Mouse (Mus musculus) adrenal gland, postnatal 25 days (tissue): ENCODE measurements at regions not wholly inside any gene's neighbourhood (a gene's known extent, or its start where the extent isn't known, plus 50 kb on each side); places are given as distances from the start of the nearest gene placed in this dataset.
"Not testable (repeated sequence)": the region's sequence is repeated elsewhere in the genome, so short reads cannot be mapped to it uniquely, and the experiment has no call there.

ENCODE experiments used
- DNase-seq: peaks from one replicate; pipeline ENCODE4 v3.0.0; 2021; ENCODE audit warnings: mixed read lengths

DNA sequence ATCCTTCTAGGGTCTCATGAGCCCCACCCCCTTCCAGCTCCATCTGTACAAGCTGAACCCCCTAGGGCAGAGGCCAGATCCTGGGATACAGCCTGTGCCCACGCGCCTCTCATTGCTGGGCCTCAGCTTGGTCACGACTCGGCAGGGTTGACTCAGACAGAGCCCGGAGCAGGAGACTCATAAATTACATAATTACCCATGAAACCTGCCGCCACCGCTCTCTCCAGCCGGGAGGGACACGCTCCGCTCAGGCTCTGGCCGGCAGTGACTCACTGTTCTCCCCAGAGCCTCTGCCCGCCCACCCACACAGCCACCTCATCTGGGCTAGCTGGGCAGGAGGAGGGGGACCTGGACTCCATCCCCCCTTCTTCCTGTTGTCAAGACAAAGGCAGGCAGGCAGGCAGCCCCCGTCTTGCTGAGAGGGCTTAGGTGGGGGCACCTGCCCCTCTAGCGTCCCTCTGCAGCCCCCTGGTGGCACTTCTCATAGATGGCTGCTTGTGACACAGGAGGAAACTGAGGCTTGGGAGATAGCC, 149.6 kb upstream of the Rtl1 start:
- DNase-seq = peak; percentile 80

- DNase-seq = no peak
Observed at GRCm38 (mm10) chr12:109754986-109755385, 154.9 kb upstream of the Rtl1 start.

DNA sequence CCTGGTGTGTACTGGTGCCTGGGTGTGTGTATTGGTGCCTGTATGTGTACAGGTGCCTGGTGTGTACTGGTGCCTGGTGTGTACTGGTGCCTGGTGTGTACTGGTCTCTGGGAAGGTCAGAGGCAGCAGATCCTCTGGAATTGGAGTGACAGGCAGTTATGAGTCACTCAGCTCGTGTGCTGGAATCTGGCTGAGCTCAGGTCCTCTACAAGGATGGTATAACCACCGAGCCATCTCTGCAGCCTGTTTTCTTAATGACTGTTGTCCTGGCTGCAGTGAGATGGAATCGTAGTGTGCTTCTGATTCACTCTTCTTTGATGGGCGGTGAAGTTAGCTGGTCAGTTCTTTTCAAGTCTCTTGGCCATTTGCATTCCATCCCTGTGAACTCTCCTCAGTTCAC, 164.2 kb upstream of the Rtl1 start:
- no peak for DNase-seq

- not testable (repeated sequence) for DNase-seq
Observed at GRCm38 (mm10) chr12:109766602-109767001, 166.5 kb upstream of the Rtl1 start.

- DNase-seq = no peak
Observed at GRCm38 (mm10) chr12:109772543-109772942, 172.4 kb upstream of the Rtl1 start.

- no peak for DNase-seq
Observed at GRCm38 (mm10) chr12:109773909-109774313, 173.8 kb upstream of the Rtl1 start.

GRCm38 (mm10) chr12:109798846-109799245, 198.7 kb upstream of the Rtl1 start:
- DNase-seq = peak; percentile 44

GRCm38 (mm10) chr12:109799395-109799794, 199.3 kb upstream of the Rtl1 start:
- DNase-seq = no peak

- no peak for DNase-seq
Observed at GRCm38 (mm10) chr12:109827241-109827915, 227.2 kb upstream of the Rtl1 start.

GRCm38 (mm10) chr12:109830303-109831020, 230.3 kb upstream of the Rtl1 start:
- DNase-seq = peak; percentile 43

- DNase-seq = no peak
Observed at GRCm38 (mm10) chr12:109832964-109833363, 232.8 kb upstream of the Rtl1 start.

DNA sequence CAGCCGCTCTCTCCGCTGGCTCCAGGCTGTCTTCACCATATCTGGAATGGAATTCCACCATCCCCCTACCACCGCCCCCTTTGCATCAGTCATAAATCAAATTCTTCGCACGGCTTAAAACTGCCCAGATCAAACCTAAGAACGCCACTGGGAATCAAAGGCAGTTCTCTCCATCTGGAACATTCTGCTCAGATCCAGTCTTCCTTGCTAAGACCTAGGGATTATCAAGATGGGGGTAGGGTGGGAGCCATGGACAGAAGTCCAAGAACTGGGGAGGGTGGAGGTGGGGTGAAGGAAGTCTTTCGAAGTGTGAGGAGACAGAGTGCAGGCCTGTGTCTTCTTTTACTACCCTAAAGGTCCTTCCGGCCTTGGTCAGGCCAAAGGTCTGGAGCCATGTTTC, 236.4 kb upstream of the Rtl1 start:
- no peak for DNase-seq

- DNase-seq = no peak
Observed at GRCm38 (mm10) chr12:109839126-109839587, 239.0 kb upstream of the Rtl1 start.

- no peak for DNase-seq
Observed at GRCm38 (mm10) chr12:109839946-109840524, 239.9 kb upstream of the Rtl1 start.

DNA sequence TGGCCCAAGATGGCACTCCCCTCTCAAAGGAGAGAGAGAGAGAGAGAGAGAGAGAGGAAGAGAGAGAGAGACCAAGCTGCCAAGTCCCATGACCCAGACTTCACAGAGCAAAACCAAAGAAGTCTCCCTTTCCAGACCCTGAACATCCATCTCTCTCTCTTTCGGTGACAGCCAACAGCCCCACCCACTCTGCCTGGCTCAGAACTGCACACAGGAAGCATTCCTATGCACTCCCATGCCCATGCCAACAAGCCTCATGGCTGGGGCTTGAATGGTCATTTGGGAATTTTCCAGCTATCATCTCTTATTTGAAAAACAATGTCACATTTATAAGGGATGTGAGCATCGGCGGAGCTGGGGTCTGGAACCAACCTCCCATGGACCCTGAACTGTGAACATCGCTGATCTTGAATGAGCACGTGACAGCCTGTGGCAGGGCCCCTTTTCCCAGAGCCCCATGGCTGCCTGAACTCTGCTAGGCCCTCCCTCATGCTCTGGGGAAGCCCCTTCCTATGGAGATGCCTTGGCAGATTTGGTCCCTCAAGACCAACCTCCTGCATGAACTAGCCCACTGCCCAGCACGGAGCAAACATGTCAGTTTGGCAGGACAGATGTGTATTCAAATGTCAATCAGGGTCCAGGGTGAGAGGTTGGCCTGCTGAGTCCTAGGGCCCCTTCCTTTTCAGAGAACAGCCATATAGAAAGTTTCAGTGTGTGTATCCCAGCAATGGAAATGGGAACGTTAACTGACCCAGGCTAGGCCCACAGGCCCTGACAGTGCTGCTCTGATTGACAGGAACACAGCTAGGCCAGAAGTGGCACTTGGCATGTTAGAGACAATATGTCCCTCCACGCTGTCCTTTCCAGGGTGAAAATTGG, 244.8 kb upstream of the Rtl1 start:
- no peak for DNase-seq

GRCm38 (mm10) chr12:109845602-109845906, 245.4 kb upstream of the Rtl1 start:
- no peak for DNase-seq

DNA sequence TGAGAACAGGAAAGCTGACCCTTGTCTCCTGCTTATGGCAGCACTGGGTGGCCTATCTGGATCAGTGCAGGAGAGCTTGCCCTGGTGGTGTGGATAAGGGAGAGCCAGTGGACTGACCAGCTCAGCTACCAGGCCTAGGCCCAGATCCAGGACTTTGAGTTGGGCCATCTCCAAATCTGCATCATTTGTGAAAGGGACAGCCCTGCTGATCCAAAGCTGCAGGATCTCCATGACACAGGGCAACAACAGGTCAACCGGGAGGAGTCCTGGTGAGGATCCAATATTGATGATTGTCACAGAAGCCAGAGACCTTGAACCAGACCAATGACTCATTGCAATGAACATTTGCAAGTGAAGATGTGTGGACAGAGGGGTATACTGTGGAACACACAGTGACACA, 256.2 kb upstream of the Rtl1 start:
- peak; percentile 23 for DNase-seq

- no peak for DNase-seq
Observed at GRCm38 (mm10) chr12:109857705-109858104, 257.6 kb upstream of the Rtl1 start.

DNA sequence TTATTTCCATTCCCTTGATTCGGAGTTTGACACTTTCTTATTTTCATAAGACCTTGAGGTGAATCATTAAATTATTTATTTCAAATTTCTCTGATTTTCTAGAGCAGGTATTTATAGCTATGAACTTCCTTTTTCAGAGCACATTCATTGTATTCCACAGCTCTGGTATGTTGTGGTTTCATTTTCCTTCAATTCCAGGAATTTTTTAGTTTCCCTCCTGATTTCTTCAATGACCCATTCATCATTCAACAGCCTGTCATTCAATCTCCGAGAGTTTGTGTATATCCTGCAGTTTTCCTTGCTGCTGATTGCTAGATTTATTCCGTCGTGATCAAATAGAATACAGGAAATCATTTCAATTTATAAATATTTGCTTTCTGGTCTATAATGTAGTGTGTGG, 264.7 kb upstream of the Rtl1 start:
- DNase-seq = no peak

GRCm38 (mm10) chr12:109871021-109871420, 270.9 kb upstream of the Rtl1 start:
- DNase-seq = no peak

- DNase-seq = no peak
Observed at GRCm38 (mm10) chr12:109874466-109874865, 274.3 kb upstream of the Rtl1 start.

DNA sequence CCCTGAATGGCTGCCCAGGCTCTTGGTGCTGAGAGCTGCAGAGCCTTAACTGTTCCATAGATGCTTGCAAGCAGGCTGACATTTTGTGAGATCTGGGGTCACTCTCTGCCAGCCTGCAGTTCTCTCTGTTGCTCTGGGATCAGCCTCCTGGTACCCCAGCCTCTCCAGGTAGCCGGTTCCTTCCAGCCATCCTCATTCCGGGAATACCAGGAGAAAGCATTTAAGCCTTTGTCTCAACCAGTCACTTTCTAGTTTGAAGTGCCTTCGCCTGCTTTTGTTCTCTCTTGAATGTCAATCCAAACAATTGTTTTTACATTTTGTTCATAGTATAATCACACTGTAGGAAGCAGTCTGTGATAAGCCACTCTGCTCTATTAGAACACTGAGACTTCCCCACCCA, 281.0 kb upstream of the Rtl1 start:
- no peak for DNase-seq
